Mouse (Mus musculus) heart, postnatal 36 days (tissue): Measurements from ENCODE around the gene Slx1b. TPM values are rescaled to one million over a fixed set of nuclear protein-coding genes. Genes with fewer than 3 reads are reported as not detected.
"Not testable (repeated sequence)": the region's sequence is repeated elsewhere in the genome, so short reads cannot be mapped to it uniquely, and the experiment has no call there.

ENCODE experiments used
- DNase-seq, 2 experiments: peaks; one replicate each; pipeline ENCODE4 v3.0.0; 2021 to 2022
- intact Hi-C: fragments of 180-260 bp; cut with DNase I; formaldehyde crosslinking; loops from one replicate; pipeline ENCODE4 v1.15.1; 2025
- total RNA-seq, 2 experiments: library from RNA; stranded (reverse); gene quantifications; 2 replicates each; pipeline ENCODE4 v1.2.3; 2021

Gene Slx1b
- total RNA-seq = 1 to 10 TPM; 4.4 to 5.9 TPM

- intact Hi-C loops = loop anchor here (1.0 to 5.0 kb wide), 5 partner anchors 51 to 293 kb away; partner anchors contain the start of genes Apobr, Cln3, Ppp4c and Sh2b1
- peak; percentile 94 to 95 for DNase-seq
Measured at GRCm38 (mm10) chr7:126695631-126696207, at the start of gene Slx1b. Slx1b (minus strand) TSS chr7:126695784.

GRCm38 (mm10) chr7:126741964-126742482 is 46.4 kb upstream of the Slx1b start:
- no peak for DNase-seq
- intact Hi-C loops = no loop called here

GRCm38 (mm10) chr7:126741452-126741851 is 45.9 kb upstream of the Slx1b start:
- intact Hi-C loops = no loop called here

GRCm38 (mm10) chr7:126740977-126741376 is 45.4 kb upstream of the Slx1b start:
- no peak for DNase-seq
- intact Hi-C loops = no loop called here

More at GRCm38 (mm10) chr7:126741452-126741851, 45.9 kb upstream of the Slx1b start:
- DNase-seq = no peak

- no peak for DNase-seq
- intact Hi-C loops = no loop called here
Measured at GRCm38 (mm10) chr7:126740132-126740735, 44.6 kb upstream of the Slx1b start.

- DNase-seq = no peak
- intact Hi-C loops = no loop called here
Measured at GRCm38 (mm10) chr7:126739551-126739950, 44.0 kb upstream of the Slx1b start.

GRCm38 (mm10) chr7:126736122-126736521 is 40.5 kb upstream of the Slx1b start:
- intact Hi-C loops = no loop called here
- DNase-seq = no peak

- intact Hi-C loops, DNase-seq: not testable (repeated sequence)
Measured at GRCm38 (mm10) chr7:126730256-126730789, 34.7 kb upstream of the Slx1b start.

- no peak for DNase-seq
- intact Hi-C loops = no loop called here
Measured at GRCm38 (mm10) chr7:126725667-126726066, 30.1 kb upstream of the Slx1b start.

- no peak for DNase-seq
- intact Hi-C loops = no loop called here
Measured at GRCm38 (mm10) chr7:126725077-126725476, 29.5 kb upstream of the Slx1b start.

- no peak for DNase-seq
- intact Hi-C loops = no loop called here
Measured at GRCm38 (mm10) chr7:126721635-126722034, 26.1 kb upstream of the Slx1b start.

GRCm38 (mm10) chr7:126718787-126719337 is 23.3 kb upstream of the Slx1b start:
- intact Hi-C loops = no loop called here
- DNase-seq = no peak

- intact Hi-C loops = no loop called here
- DNase-seq = no peak
Measured at GRCm38 (mm10) chr7:126717566-126717965, 22.0 kb upstream of the Slx1b start.

- intact Hi-C loops = no loop called here
- DNase-seq = no peak
Measured at GRCm38 (mm10) chr7:126715679-126716078, 20.1 kb upstream of the Slx1b start.

- intact Hi-C loops = no loop called here
Measured at GRCm38 (mm10) chr7:126711910-126712309, 16.3 kb upstream of the Slx1b start.

GRCm38 (mm10) chr7:126710266-126710665 is 14.7 kb upstream of the Slx1b start:
- intact Hi-C loops = no loop called here

More at GRCm38 (mm10) chr7:126711910-126712309, 16.3 kb upstream of the Slx1b start:
- DNase-seq = no peak

GRCm38 (mm10) chr7:126708175-126708952 is 12.8 kb upstream of the Slx1b start:
- intact Hi-C loops = no loop called here

More at GRCm38 (mm10) chr7:126710266-126710665, 14.7 kb upstream of the Slx1b start:
- DNase-seq = no peak

GRCm38 (mm10) chr7:126707442-126708174 is 12.0 kb upstream of the Slx1b start, which contains the start of gene Coro1a:
Coro1a (minus strand) TSS chr7:126707787.
- intact Hi-C loops = no loop called here
- DNase-seq = no peak

More at GRCm38 (mm10) chr7:126708175-126708952, 12.8 kb upstream of the Slx1b start:
- no peak for DNase-seq

- intact Hi-C loops = no loop called here
- DNase-seq = peak; percentile 69 to 75
Measured at GRCm38 (mm10) chr7:126704121-126704980, 8.8 kb upstream of the Slx1b start.
